Mouse (Mus musculus) testis, adult 2 months (tissue): ENCODE measurements around the gene Zfp91.

Experiments
- CTCF ChIP-seq: fragments of 200-500 bp; IDR thresholded peaks from 2 replicates; pipeline ENCODE4 v1.5.1; 2012; ENCODE audit warnings: low read depth, mild to moderate bottlenecking, inconsistent platforms, low read length, moderate library complexity; ENCODE audit not compliant: control insufficient read depth, insufficient read depth, insufficient replicate concordance
- POLR2A ChIP-seq: fragments of 200-500 bp; IDR thresholded peaks from 2 replicates; pipeline ENCODE4 v1.6.1; 2012; ENCODE audit warnings: low read depth, mild to moderate bottlenecking, inconsistent platforms, low read length, moderate library complexity; ENCODE audit not compliant: control insufficient read depth

DNA sequence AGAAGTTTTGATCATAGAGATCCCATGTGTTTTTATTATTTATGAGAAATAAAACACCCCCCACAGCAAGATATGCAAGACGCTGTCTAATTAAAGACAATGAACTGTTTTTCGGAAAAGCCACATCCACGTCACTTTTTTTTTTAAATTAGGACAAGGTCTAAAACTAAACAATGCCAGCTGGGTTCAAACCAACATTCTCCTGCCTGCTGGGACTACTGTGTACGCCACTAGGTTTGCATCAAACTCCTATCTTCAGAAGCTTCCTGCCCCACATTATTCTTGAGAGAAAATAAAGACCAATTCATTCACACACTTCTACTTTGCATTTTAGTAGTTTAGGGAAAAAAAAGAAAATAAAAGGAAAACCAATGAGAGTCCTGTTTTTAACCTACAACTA is 8.2 kb downstream of the Zfp91 start:
- no peak for TF ChIP-seq CTCF
- TF ChIP-seq POLR2A: no peak
